Mouse (Mus musculus) CH12.LX (cell line): Measurements from ENCODE around the gene Thap2. TPM values are rescaled to one million over a fixed set of nuclear protein-coding genes. Genes with fewer than 3 reads are reported as not detected.
A peak's percentile ranks its signal among the peaks of the same experiment; 100 is the strongest.

Source experiments
- DNase-seq: peaks from one replicate; pipeline ENCODE4 v3.0.0-alpha.2; 2013; ENCODE audit errors: extremely low read depth
- H3K27ac ChIP-seq: 2 replicates; pipeline ENCODE4 v1.5.1; 2012; ENCODE audit warnings: low read depth, mild to moderate bottlenecking, control low read depth, moderate library complexity; ENCODE audit not compliant: insufficient read depth
- H3K27me3 ChIP-seq: replicated peaks from 2 replicates; pipeline ENCODE3; 2012; ENCODE audit warnings: inconsistent platforms
- H3K36me3 ChIP-seq, 2 experiments: replicated peaks in 1 of 2; 2 replicates each; pipeline versions ENCODE3 to v1.6.1; 2012; ENCODE audit warnings: inconsistent platforms in 1 of 2, low read length in 1 of 2, mild to moderate bottlenecking in 1 of 2, mixed read lengths in 1 of 2, moderate library complexity in 1 of 2; ENCODE audit not compliant: control insufficient read depth in 1 of 2, insufficient read depth in 1 of 2
- H3K4me1 ChIP-seq, 2 experiments: 2 replicates each; pipeline ENCODE4 v1.6.1; 2012; ENCODE audit warnings: inconsistent platforms in 1 of 2, moderate library complexity in 1 of 2; ENCODE audit not compliant: insufficient read depth in 2 of 2, control insufficient read depth in 1 of 2
- H3K4me2 ChIP-seq: 2 replicates; pipeline ENCODE4 v1.6.1; 2012; ENCODE audit warnings: low read depth, mild to moderate bottlenecking, control low read depth; ENCODE audit not compliant: poor library complexity, insufficient read depth, severe bottlenecking
- H3K4me3 ChIP-seq, 3 experiments: fragments of 150-350 bp in 1 of 3; sonication (generic) in 1 of 3; replicated peaks in 1 of 3; 2 replicates each; pipeline versions ENCODE3 to v1.5.1; 2011 to 2012; ENCODE audit warnings: low read depth in 2 of 3, low read length in 2 of 3, mild to moderate bottlenecking in 2 of 3, moderate library complexity in 2 of 3, control low read depth in 1 of 3, improper control_type of control experiment in 1 of 3, inconsistent platforms in 1 of 3, mixed read lengths in 1 of 3; ENCODE audit not compliant: poor library complexity in 1 of 3
- H3K79me2 ChIP-seq: replicated peaks from 2 replicates; pipeline ENCODE4 v1.6.1; 2012; ENCODE audit warnings: mild to moderate bottlenecking, moderate library complexity; ENCODE audit not compliant: control insufficient read depth, poor library complexity, insufficient read depth, severe bottlenecking; ENCODE audit errors: extremely low read depth
- H3K9ac ChIP-seq: 2 replicates; pipeline ENCODE4 v1.6.1; 2012; ENCODE audit warnings: low read depth, mild to moderate bottlenecking, control low read depth, moderate library complexity; ENCODE audit not compliant: insufficient read depth
- H3K9me3 ChIP-seq: replicated peaks from 2 replicates; pipeline ENCODE3; 2012; ENCODE audit warnings: low read length, inconsistent platforms, mixed read lengths
- CTCF ChIP-seq, 2 experiments: IDR thresholded peaks in 1 of 2; conservative IDR thresholded peaks in 1 of 2; 2 replicates each; pipeline ENCODE4 v1.5.1; 2011 to 2012; ENCODE audit warnings: low read depth in 2 of 2, low read length in 2 of 2, improper control_type of control experiment in 1 of 2, inconsistent platforms in 1 of 2, mild to moderate bottlenecking in 1 of 2, moderate library complexity in 1 of 2
- E2F4 ChIP-seq: IDR thresholded peaks from 2 replicates; pipeline ENCODE4 v1.6.1; 2011; ENCODE audit warnings: low read depth, low read length, improper control_type of control experiment; ENCODE audit not compliant: insufficient replicate concordance
- EP300 ChIP-seq: IDR thresholded peaks from 2 replicates; pipeline ENCODE4 v1.6.1; 2011; ENCODE audit warnings: low read length, improper control_type of control experiment
- ETS1 ChIP-seq: conservative IDR thresholded peaks from 2 replicates; pipeline ENCODE4 v1.6.1; 2012; ENCODE audit warnings: low read depth, mild to moderate bottlenecking, inconsistent platforms, low read length, improper control_type of control experiment, moderate library complexity
- IRF4 ChIP-seq: IDR thresholded peaks from 2 replicates; pipeline ENCODE4 v1.6.1; 2014; ENCODE audit warnings: low read depth, mild to moderate bottlenecking, inconsistent platforms, low read length, improper control_type of control experiment
- RAD21 ChIP-seq: IDR thresholded peaks from 2 replicates; pipeline ENCODE4 v1.6.1; 2011; ENCODE audit warnings: low read depth, mild to moderate bottlenecking, low read length, improper control_type of control experiment, moderate library complexity
- RCOR1 ChIP-seq: conservative IDR thresholded peaks from 2 replicates; pipeline ENCODE4 v1.6.1; 2012; ENCODE audit warnings: low read depth, mild to moderate bottlenecking, inconsistent platforms, low read length, improper control_type of control experiment
- SIN3A ChIP-seq: IDR thresholded peaks from 2 replicates; pipeline ENCODE4 v1.6.1; 2012; ENCODE audit warnings: low read length, improper control_type of control experiment, inconsistent platforms
- SMC3 ChIP-seq: IDR thresholded peaks from 2 replicates; pipeline ENCODE4 v1.6.1; 2011; ENCODE audit warnings: low read depth, low read length, improper control_type of control experiment
- TBP ChIP-seq: conservative IDR thresholded peaks from 2 replicates; pipeline ENCODE4 v1.6.1; 2011; ENCODE audit warnings: low read depth, low read length, improper control_type of control experiment
- UBTF ChIP-seq: IDR thresholded peaks from 2 replicates; pipeline ENCODE4 v1.6.1; 2012; ENCODE audit warnings: low read depth, mild to moderate bottlenecking, inconsistent platforms, low read length, improper control_type of control experiment, moderate library complexity
- ZKSCAN1 ChIP-seq: IDR thresholded peaks from 2 replicates; pipeline ENCODE4 v1.6.1; 2012; ENCODE audit warnings: low read depth, inconsistent platforms, low read length, improper control_type of control experiment, borderline replicate concordance
- ZMIZ1 ChIP-seq: IDR thresholded peaks from 2 replicates; pipeline ENCODE4 v1.6.1; 2012; ENCODE audit warnings: low read depth, mild to moderate bottlenecking, inconsistent platforms, low read length, improper control_type of control experiment
- ZNF384 ChIP-seq: IDR thresholded peaks from 2 replicates; pipeline ENCODE4 v1.6.1; 2012; ENCODE audit warnings: low read depth, low read length, improper control_type of control experiment, inconsistent platforms
- dilution Hi-C: fragments of 300-500 bp; cut with MboI; formaldehyde crosslinking; loops from 2 replicates; pipeline ENCODE4 v1.14.3; 2020; ENCODE audit warnings: low sequenced_read_pairs; ENCODE audit not compliant: extremely low pct_unique_long_range_greater_than_20kb, extremely low pct_ligation_motif_present
- in situ Hi-C: fragments of 300-500 bp; cut with MboI; formaldehyde crosslinking; loops from 3 replicates; pipeline ENCODE4 v1.14.3; 2019; ENCODE audit warnings: low sequenced_read_pairs, low pct_ligation_motif_present, low pct_unique_long_range_greater_than_20kb, mixed read lengths
- polyA plus RNA-seq: library from polyadenylated mRNA; unstranded; fragments of >175 nt; gene quantifications from 2 replicates; pipeline ENCODE4 v1.2.1, GENCODE M21; 2012; ENCODE audit warnings: low read depth; ENCODE audit not compliant: insufficient read length
- total RNA-seq, 2 experiments: library from RNA; depleted of rRNA; stranded (reverse); fragments of 300-350 nt in 1 of 2; fragments of >200 nt in 1 of 2; gene quantifications; 2 replicates each; pipeline ENCODE4 v1.2.3; 2012 to 2014

Thap2 gene
- total and polyA plus RNA-seq, 3 experiments: 4.8 to 11.3 (median 7.9) TPM

DNA sequence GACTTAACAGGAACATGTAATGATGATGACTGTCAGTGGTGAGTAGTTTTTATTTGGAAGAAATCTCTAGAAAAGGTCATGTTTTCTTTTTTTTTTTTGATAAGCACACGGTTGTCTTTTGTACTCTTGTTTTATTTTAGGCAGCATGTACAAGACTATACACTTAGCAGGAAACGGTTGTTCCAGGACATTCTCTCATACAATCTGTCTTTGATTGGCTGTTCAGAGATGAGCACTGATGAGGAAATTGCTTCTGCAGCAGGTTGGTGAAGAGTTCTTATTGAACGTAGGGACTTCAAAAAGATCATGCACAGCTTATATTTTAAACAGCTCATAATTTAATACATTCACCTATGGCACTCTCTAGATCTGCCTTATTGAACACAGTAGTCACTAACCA is 29.8 kb upstream of the Thap2 start:
- Histone ChIP-seq H3K9ac (no peak overlapping the region; the same call in 1 of the 2 replicates), H3K4me3 (no peak overlapping the region)
- no peak for DNase-seq
- TF ChIP-seq TBP: no peak
- no peak for TF ChIP-seq RCOR1
- TF ChIP-seq, all 38 proteins: peak for 0
- Histone ChIP-seq H3K27me3 (no peaks in the 10 kb centered on the region), H3K4me2 (no peak overlapping the region), H3K9me3 (no peaks in the 10 kb centered on the region), H3K27ac (no peak overlapping the region; the same call in 1 of the 2 replicates), H3K79me2 (peaks cover 15% of the 10 kb centered on the region), H3K36me3 (peaks cover 60 to 88% of the 10 kb centered on the region in 2 experiments), H3K4me1 (peaks cover 0 to 29% of the 10 kb centered on the region in 2 experiments; a peak in 2 of 4 replicates)
- dilution Hi-C loops (no loop called here), in situ Hi-C loops (no loop called here)

- in situ Hi-C loops: no loop called here
- no peak overlapping the region for H3K9ac ChIP-seq
- peak; percentile 67 for DNase-seq
- TF ChIP-seq RCOR1 (no peak), IRF4 (peak; percentile 35; the same call in 1 of the 2 replicates), RAD21 (no peak), EP300 (peak; percentile 72; the same call in 1 of the 2 replicates), ZKSCAN1 (no peak), ZNF384 (peak; percentile 81), TBP (no peak), ETS1 (peak; percentile 64), E2F4 (no peak), ZMIZ1 (no peak), SIN3A (peak; percentile 82), UBTF (no peak)
- TF ChIP-seq, all 38 proteins: peak for 5
- dilution Hi-C loops: no loop called here
- Histone ChIP-seq H3K4me2 (peak overlapping the region; percentile 36; the same call in 1 of the 2 replicates), H3K27me3 (no peaks in the 10 kb centered on the region), H3K4me1 (peaks cover 0 to 29% of the 10 kb centered on the region in 2 experiments; a peak in 2 of 4 replicates), H3K4me3 (no peak overlapping the region), H3K36me3 (peaks cover 62 to 88% of the 10 kb centered on the region in 2 experiments), H3K9me3 (no peaks in the 10 kb centered on the region), H3K79me2 (peaks cover 17% of the 10 kb centered on the region), H3K27ac (no peak overlapping the region)
Measured at GRCm38 (mm10) chr10:115413496-115413895, 29.3 kb upstream of the Thap2 start.

DNA sequence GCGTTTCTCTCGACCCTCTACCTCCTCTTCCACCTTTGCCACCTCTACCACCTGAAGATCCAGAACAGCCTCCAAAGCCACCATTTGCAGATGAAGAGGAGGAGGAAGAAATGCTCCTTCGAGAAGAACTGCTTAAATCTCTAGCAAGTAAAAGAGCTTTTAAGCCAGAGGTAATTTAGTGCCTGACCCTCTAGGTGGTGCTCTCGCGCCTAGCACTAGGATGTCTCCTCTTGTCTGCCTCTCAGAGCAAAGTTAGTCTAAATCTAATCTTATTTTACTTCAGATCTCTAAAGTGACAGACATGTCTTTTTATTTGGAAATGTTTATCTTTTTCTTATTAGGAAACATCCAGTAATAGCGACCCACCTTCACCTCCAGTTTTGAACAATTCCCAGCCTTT is 22.1 kb upstream of the Thap2 start:
- dilution Hi-C loops: no loop called here
- peak; percentile 67 for DNase-seq

More for the DNA sequence above, 22.1 kb upstream of the Thap2 start:
- Histone ChIP-seq H3K27me3 (no peaks in the 10 kb centered on the region), H3K36me3 (peaks cover 55 to 83% of the 10 kb centered on the region in 2 experiments), H3K9ac (no peak overlapping the region), H3K4me1 (peaks cover 0 to 12% of the 10 kb centered on the region in 2 experiments; a peak in 1 of 4 replicates), H3K27ac (no peak overlapping the region), H3K4me2 (no peak overlapping the region), H3K4me3 (no peak overlapping the region), H3K9me3 (no peaks in the 10 kb centered on the region), H3K79me2 (peaks cover 25% of the 10 kb centered on the region)
- TF ChIP-seq RAD21 (peak; percentile 64), CTCF (conservative IDR thresholded peaks at IDR 0.05 in 1 of 2, IDR thresholded peaks at IDR 0.05 in 1 of 2; ENCODE audit: low read depth in 2 of 2, low read length in 2 of 2) (peak; percentile 66 to 79), SMC3 (peak; percentile 57), SIN3A (no peak)
- in situ Hi-C loops: no loop called here
